Mouse (Mus musculus): ENCODE measurements around the gene 4930430F08Rik. TPM values are rescaled to one million over a fixed set of nuclear protein-coding genes. Genes with fewer than 3 reads are reported as not detected.

Gene 4930430F08Rik
- 12.8 and 13.1 TPM in 2 replicates for polyA plus RNA-seq (2012; rRNA removed)

GRCm38 (mm10) chr10:100590323-100590722 is at the start of gene 4930430F08Rik, which contains the start of gene 1700017N19Rik:
Gene 4930430F08Rik (minus strand): TSS chr10:100590423.
Gene 1700017N19Rik (plus strand): TSS chr10:100590484.
- TF ChIP-seq POLR2A (IDR thresholded peaks at IDR 0.05; ENCODE audit: borderline replicate concordance, extremely low read depth, insufficient read depth, insufficient read length, poor library complexity, severe bottlenecking), result no peak
- TF ChIP-seq CTCF (IDR thresholded peaks at IDR 0.05; ENCODE audit: borderline replicate concordance, extremely low read depth, insufficient read depth, insufficient read length), result no peak
- no peak for DNase-seq (ENCODE audit: low read depth)

DNA sequence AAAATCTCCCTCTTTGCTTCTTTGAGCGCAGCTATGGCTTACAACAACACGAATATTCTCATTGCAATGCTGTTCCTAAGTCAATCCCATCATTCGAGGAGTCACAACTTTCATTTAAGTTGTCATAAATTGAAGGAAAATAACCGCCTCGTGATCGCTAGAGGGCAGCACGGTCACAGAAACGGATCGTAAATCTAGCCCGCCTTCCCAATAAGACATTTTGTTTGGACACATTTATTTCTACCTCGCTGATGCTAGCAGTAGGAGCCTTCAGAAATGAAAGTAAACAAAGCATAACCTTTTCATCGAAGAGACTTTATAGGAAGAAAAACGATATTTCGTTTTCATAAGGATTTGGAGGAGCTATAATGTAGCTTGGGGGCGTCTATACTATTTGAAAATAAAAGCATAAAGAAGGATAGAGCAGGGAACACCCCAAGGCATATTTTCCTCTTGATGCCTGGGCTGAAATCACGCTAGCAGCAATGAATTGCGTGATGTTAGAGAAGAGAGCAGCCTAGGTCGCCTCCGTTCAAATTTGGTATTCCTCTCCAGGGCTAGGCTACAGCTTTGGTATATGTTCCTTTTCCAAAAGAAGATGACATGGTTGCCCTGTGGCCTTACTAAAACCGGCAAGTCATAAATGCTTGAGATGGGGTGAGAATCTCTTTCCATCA is 39.7 kb upstream of the 4930430F08Rik start:
- no peak for TF ChIP-seq POLR2A (IDR thresholded peaks at IDR 0.05; ENCODE audit: borderline replicate concordance, extremely low read depth, insufficient read depth, insufficient read length, poor library complexity, severe bottlenecking)
- peak; percentile 77; the same call in 1 of the 2 replicates for TF ChIP-seq CTCF (IDR thresholded peaks at IDR 0.05; ENCODE audit: borderline replicate concordance, extremely low read depth, insufficient read depth, insufficient read length)
- peak; percentile 94 for DNase-seq (ENCODE audit: low read depth)

- TF ChIP-seq POLR2A (IDR thresholded peaks at IDR 0.05; ENCODE audit: borderline replicate concordance, extremely low read depth, insufficient read depth, insufficient read length, poor library complexity, severe bottlenecking), result no peak
- TF ChIP-seq CTCF (IDR thresholded peaks at IDR 0.05; ENCODE audit: borderline replicate concordance, extremely low read depth, insufficient read depth, insufficient read length), result no peak
- DNase-seq (ENCODE audit: low read depth), result no peak
Observed at GRCm38 (mm10) chr10:100622494-100622893, 32.3 kb upstream of the 4930430F08Rik start.

DNA sequence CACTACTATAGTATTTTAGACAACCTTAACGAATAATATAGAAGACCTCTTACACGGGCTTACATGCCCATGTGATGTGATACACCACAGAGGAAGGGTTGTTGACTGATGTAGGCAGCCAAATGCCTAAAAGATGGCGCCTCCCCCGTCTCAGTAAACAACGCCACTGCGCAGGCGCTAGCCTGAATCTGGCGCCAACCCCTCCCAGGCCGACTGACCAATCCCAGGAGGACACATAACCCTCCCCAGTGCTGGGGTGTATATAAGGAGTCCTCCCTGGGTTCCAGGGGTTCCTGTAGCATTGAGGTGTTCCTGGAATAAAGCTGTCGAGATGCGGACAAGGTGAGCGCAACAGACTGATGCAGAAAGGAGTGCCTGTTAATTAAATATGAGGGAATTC is 29.8 kb upstream of the 4930430F08Rik start:
- no peak for DNase-seq (ENCODE audit: low read depth)
- TF ChIP-seq CTCF (IDR thresholded peaks at IDR 0.05; ENCODE audit: borderline replicate concordance, extremely low read depth, insufficient read depth, insufficient read length), result no peak

GRCm38 (mm10) chr10:100619474-100619873 is 29.3 kb upstream of the 4930430F08Rik start:
- no peak for DNase-seq (ENCODE audit: low read depth)
- TF ChIP-seq CTCF (IDR thresholded peaks at IDR 0.05; ENCODE audit: borderline replicate concordance, extremely low read depth, insufficient read depth, insufficient read length), result no peak
- no peak for TF ChIP-seq POLR2A (IDR thresholded peaks at IDR 0.05; ENCODE audit: borderline replicate concordance, extremely low read depth, insufficient read depth, insufficient read length, poor library complexity, severe bottlenecking)

GRCm38 (mm10) chr10:100617233-100617903 is 27.1 kb upstream of the 4930430F08Rik start:
- peak; percentile 80 for DNase-seq (ENCODE audit: low read depth)
- TF ChIP-seq POLR2A (IDR thresholded peaks at IDR 0.05; ENCODE audit: borderline replicate concordance, extremely low read depth, insufficient read depth, insufficient read length, poor library complexity, severe bottlenecking) (no peak), CTCF (IDR thresholded peaks at IDR 0.05; ENCODE audit: borderline replicate concordance, extremely low read depth, insufficient read depth, insufficient read length) (no peak)

DNA sequence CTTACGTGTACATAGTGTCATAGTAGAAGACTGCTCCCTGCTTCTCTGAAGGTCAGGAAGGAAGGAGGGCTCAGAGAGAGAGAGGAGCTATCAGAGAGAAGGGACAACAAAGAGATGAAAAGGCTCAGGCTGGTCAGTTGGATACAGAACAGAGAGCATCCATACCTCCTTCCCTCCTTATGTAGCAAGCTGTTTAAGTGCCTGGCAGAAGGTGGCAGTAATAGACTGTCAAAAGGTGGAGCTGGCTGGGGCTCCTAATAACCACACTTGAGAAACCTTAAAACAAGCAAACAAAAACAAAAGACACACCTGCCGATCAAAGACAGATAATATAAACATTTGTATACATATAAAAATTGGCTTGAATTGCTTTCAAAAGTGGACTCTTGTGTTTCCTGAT is 14.0 kb upstream of the 4930430F08Rik start:
- TF ChIP-seq POLR2A (IDR thresholded peaks at IDR 0.05; ENCODE audit: borderline replicate concordance, extremely low read depth, insufficient read depth, insufficient read length, poor library complexity, severe bottlenecking) (no peak), CTCF (IDR thresholded peaks at IDR 0.05; ENCODE audit: borderline replicate concordance, extremely low read depth, insufficient read depth, insufficient read length) (peak; percentile 48; the same call in 1 of the 2 replicates)
- peak; percentile 78 for DNase-seq (ENCODE audit: low read depth)

DNA sequence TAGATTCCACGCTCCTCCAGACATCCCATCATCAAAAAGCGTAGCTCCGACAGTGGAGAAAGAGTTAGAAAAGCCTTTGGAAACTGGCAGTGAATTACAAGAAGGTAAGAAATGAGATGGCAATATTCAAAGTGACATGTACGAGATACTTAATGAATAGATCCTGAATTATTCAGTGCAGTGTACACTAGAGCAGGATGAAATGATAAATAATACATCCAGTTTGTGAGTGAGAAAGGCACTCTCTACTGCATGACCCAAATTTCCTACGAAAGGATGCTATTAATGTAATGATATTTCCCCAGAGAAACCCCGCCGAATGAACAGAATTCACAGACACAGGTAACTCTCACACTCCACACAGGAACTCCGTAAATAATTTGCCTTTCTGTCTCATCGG is 13.3 kb upstream of the 4930430F08Rik start:
- TF ChIP-seq POLR2A (IDR thresholded peaks at IDR 0.05; ENCODE audit: borderline replicate concordance, extremely low read depth, insufficient read depth, insufficient read length, poor library complexity, severe bottlenecking) (no peak), CTCF (IDR thresholded peaks at IDR 0.05; ENCODE audit: borderline replicate concordance, extremely low read depth, insufficient read depth, insufficient read length) (no peak)
- peak; percentile 43 for DNase-seq (ENCODE audit: low read depth)

DNA sequence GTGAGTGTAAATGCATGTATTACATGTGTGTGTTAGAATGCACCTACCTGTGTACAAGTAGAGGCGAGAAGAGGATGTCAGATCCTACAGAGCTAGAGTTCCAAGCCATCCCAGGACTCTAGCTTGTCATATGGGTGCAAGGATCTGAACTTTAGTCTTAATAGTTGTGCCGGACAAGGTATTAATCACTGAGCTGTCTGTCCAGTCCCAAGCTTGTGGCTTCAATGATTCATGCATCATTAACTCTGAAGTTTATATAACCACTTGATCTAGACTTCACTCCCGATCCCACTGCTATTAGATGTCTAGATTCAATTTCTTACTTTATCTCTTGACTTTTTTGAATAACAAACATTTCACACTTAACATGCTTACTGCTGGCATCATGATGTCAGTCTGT is 8.1 kb upstream of the 4930430F08Rik start:
- TF ChIP-seq CTCF (IDR thresholded peaks at IDR 0.05; ENCODE audit: borderline replicate concordance, extremely low read depth, insufficient read depth, insufficient read length) (no peak), POLR2A (IDR thresholded peaks at IDR 0.05; ENCODE audit: borderline replicate concordance, extremely low read depth, insufficient read depth, insufficient read length, poor library complexity, severe bottlenecking) (no peak)
- no peak for DNase-seq (ENCODE audit: low read depth)

DNA sequence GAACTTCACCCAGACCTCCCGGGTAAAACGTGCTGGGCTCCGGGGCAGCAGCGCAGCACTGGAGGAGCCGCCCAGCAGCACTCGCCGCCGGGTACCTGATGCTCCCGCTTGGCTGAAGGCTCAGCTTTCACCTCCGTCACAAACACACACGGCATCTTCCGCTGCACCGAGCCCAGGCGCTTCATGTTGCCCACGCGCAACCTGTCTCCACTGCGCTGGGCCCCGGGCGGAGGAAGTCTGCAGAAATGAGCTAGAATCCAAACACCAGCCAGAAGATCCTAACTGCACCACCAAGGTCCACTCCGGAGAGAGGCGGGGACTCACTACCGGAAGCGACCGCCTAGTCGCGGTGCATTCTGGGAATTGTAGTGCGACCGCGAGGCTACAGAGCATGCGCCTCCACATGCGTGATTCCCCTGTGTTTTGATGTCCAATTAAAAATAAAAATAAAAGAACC is 1.3 kb downstream of the 4930430F08Rik start:
- peak; percentile 62; the same call in 1 of the 2 replicates for TF ChIP-seq POLR2A (IDR thresholded peaks at IDR 0.05; ENCODE audit: borderline replicate concordance, extremely low read depth, insufficient read depth, insufficient read length, poor library complexity, severe bottlenecking)
- TF ChIP-seq CTCF (IDR thresholded peaks at IDR 0.05; ENCODE audit: borderline replicate concordance, extremely low read depth, insufficient read depth, insufficient read length), result no peak
- peak; percentile 97 for DNase-seq (ENCODE audit: low read depth)

GRCm38 (mm10) chr10:100588524-100588923 is 1.7 kb downstream of the 4930430F08Rik start:
- TF ChIP-seq CTCF (IDR thresholded peaks at IDR 0.05; ENCODE audit: borderline replicate concordance, extremely low read depth, insufficient read depth, insufficient read length), result no peak
- TF ChIP-seq POLR2A (IDR thresholded peaks at IDR 0.05; ENCODE audit: borderline replicate concordance, extremely low read depth, insufficient read depth, insufficient read length, poor library complexity, severe bottlenecking), result no peak
- no peak for DNase-seq (ENCODE audit: low read depth)

Data from brain, embryonic 14.5 days (tissue).